Mouse (Mus musculus): Measurements from ENCODE around the gene Cbx4. TPM values are rescaled to one million over a fixed set of nuclear protein-coding genes. Genes with fewer than 3 reads are reported as not detected.

Cbx4 gene
- total RNA-seq, 2 experiments from 2014 or later: 22.1 to 22.6 TPM

- intact Hi-C loops (cut with DNase I): no loop called here
- peak; percentile 59 to 60 for DNase-seq
Observed at GRCm38 (mm10) chr11:119088391-119089234, 2.6 kb upstream of the Cbx4 start.

- intact Hi-C loops (cut with DNase I): loop anchor here (2.0 kb wide), 2 partner anchors 37 to 103 kb away; no protein-coding TSS in a partner anchor
- peak; percentile 47 to 58 for DNase-seq
Observed at GRCm38 (mm10) chr11:119087301-119088082, 1.5 kb upstream of the Cbx4 start.

- peak; percentile 85 to 86 for DNase-seq
- intact Hi-C loops (cut with DNase I): loop anchor here (2.0 kb wide), 3 partner anchors 27 to 105 kb away; no protein-coding TSS in a partner anchor
Observed at GRCm38 (mm10) chr11:119085279-119086062, 550 bp downstream of the Cbx4 start.

- intact Hi-C loops (cut with DNase I): loop anchor here (2.0 kb wide), 1 partner anchor 26 kb away; no protein-coding TSS in a partner anchor
- DNase-seq: peak; percentile 71 to 81
Observed at GRCm38 (mm10) chr11:119084446-119085278, 1.4 kb downstream of the Cbx4 start.

GRCm38 (mm10) chr11:119083724-119084445, 2.1 kb downstream of the Cbx4 start:
- DNase-seq: peak; percentile 65 to 66
- intact Hi-C loops (cut with DNase I): loop anchor here (2.0 kb wide), 1 partner anchor 25 kb away; no protein-coding TSS in a partner anchor

GRCm38 (mm10) chr11:119082638-119083599, 3.1 kb downstream of the Cbx4 start:
- DNase-seq: peak in 1 of 2 experiments; percentile 9
- intact Hi-C loops (cut with DNase I): no loop called here

- intact Hi-C loops (cut with DNase I): no loop called here
- DNase-seq: peak; percentile 41 to 60
Observed at GRCm38 (mm10) chr11:119081839-119082637, 4.0 kb downstream of the Cbx4 start.

GRCm38 (mm10) chr11:119081148-119081838, 4.7 kb downstream of the Cbx4 start:
- intact Hi-C loops (cut with DNase I): no loop called here
- DNase-seq: peak in 1 of 2 experiments; percentile 13

- intact Hi-C loops (cut with DNase I): no loop called here
- DNase-seq: peak in 1 of 2 experiments; percentile 5
Observed at GRCm38 (mm10) chr11:119080461-119081147, 5.4 kb downstream of the Cbx4 start.

GRCm38 (mm10) chr11:119079445-119079837, 6.6 kb downstream of the Cbx4 start:
- no peak for DNase-seq
- intact Hi-C loops (cut with DNase I): no loop called here

- DNase-seq: peak; percentile 74 to 80
- intact Hi-C loops (cut with DNase I): no loop called here
Observed at GRCm38 (mm10) chr11:119078691-119079444, 7.2 kb downstream of the Cbx4 start.

GRCm38 (mm10) chr11:119077755-119078154, 8.3 kb downstream of the Cbx4 start:
- DNase-seq: no peak
- intact Hi-C loops (cut with DNase I): loop anchor here (2.0 kb wide), 1 partner anchor 15 kb away; no protein-coding TSS in a partner anchor

GRCm38 (mm10) chr11:119075805-119076204, 10.2 kb downstream of the Cbx4 start:
- DNase-seq: no peak
- intact Hi-C loops (cut with DNase I): loop anchor here (2.0 kb wide), 1 partner anchor 13 kb away; no protein-coding TSS in a partner anchor

- intact Hi-C loops (cut with DNase I): no loop called here
- no peak for DNase-seq
Observed at GRCm38 (mm10) chr11:119073876-119074433, 12.1 kb downstream of the Cbx4 start.

GRCm38 (mm10) chr11:119072986-119073385, 13.0 kb downstream of the Cbx4 start:
- no peak for DNase-seq
- intact Hi-C loops (cut with DNase I): no loop called here

Measured in heart, postnatal 10 days (tissue).